Mouse (Mus musculus): ENCODE results near the gene Accs.
A peak's percentile ranks its signal among the peaks of the same experiment; 100 is the strongest.

Gene Accs

GRCm38 (mm10) chr2:93791516-93792499, 57.9 kb downstream of the Accs start:
- no peak for DNase-seq (ENCODE audit: low spot score in 2 of 2)

- DNase-seq (ENCODE audit: low spot score in 2 of 2): no peak
Measured at GRCm38 (mm10) chr2:93790798-93791345, 58.9 kb downstream of the Accs start.

DNA sequence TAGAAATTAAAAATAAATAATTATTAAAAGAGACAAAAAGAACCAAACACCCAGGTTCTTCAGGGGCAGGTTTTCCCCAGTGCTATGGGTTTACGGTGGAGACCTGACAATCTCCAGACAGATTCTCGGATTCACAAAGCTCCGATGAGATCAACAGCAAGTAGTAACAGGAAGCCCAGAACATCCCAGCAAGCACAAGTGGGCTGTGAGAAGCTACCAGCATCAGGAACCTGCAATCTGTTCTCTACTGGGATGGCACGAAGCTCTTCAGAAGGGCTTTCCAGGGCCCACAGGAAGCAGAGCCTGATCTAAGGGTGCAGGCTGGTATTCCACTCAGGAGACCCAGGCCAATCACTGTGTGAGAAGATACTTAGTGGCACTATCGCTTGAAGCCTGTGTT, 61.2 kb downstream of the Accs start:
- DNase-seq (ENCODE audit: low spot score in 2 of 2): no peak

DNA sequence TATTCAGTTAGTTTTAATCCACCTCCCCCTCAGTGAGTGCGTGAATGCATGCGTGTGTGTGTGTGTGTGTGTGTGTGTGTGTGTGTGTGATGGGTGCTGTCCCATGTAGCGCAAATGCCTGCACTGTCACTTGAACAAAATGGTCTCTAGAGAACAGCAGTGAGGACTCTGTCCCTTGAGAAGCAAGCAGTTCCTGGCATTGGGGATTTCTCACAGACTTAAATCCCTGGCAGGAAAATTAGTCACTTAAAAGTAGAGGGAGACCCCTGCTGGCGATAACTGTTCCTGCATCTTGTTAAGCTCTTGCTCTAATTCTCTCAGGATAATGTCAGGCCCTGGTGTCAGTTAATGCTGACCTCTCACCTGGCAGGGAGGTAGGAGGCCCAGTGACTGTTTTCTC, 63.6 kb downstream of the Accs start:
- peak; percentile 27 to 53 for DNase-seq (ENCODE audit: low spot score in 2 of 2)

DNA sequence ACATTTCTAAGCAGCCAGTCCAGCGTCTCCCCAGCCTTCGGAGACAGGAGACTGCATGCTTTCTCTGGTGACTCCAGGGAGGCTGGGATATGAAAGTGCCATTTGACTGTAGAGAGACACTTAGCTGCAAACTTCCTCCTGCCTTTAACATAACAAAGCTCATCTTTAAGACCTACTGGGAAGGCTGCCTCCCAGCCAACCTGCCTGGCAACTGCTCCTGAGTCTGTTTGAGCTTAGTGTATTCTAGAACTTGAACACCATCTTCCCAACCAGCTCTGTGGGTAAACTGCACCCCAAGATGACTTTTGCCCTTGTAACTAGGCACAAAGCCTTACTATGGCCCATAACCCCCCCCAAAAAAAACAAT, 64.3 kb downstream of the Accs start:
- DNase-seq (ENCODE audit: low spot score in 2 of 2): no peak

- no peak for DNase-seq (ENCODE audit: low spot score in 2 of 2)
Measured at GRCm38 (mm10) chr2:93784721-93785431, 64.9 kb downstream of the Accs start.

- no peak for DNase-seq (ENCODE audit: low spot score in 2 of 2)
Measured at GRCm38 (mm10) chr2:93783926-93784539, 65.7 kb downstream of the Accs start.
